ENCODE assay signal across 9 mouse cellular contexts in genomic region chr4:133198337-133199180, GRCm38 (mm10). TPM values are rescaled to one million over a fixed set of nuclear protein-coding genes. Genes with fewer than 3 reads are reported as not detected.
DNase-seq lines count a peak whose midpoint lies in the region; ATAC-seq lines count a peak whose summit lies in the region.
"Had no signal": no experiment of that assay in that cellular context is flagged by ENCODE, and none has a peak within 500 bp of the region (broad histone marks: within the 10 kb centered on the region; RNA-seq: fewer than 3 reads in every experiment).

No protein-coding gene starts in this region.

- 0 out of 2 replicates have a peak, but pooled peaks have one; percentile 10 for ATAC-seq in heart, embryonic 13.5 days (ENCODE audit: extremely low read depth, insufficient number of reproducible peaks, low FRiP score, low TSS enrichment)
- ATAC-seq in embryonic facial prominence, embryonic 14.5 days (ENCODE audit: low read depth), result no peak
- no peak for ATAC-seq in intestine, embryonic 15.5 days
- ATAC-seq in neural tube, embryonic 11.5 days (ENCODE audit: insufficient read depth, low FRiP score, low TSS enrichment), result no peak

- peak overlapping the region; percentile 67 for H3K9ac ChIP-seq in heart, embryonic 13.5 days
- H3K9ac ChIP-seq in embryonic facial prominence, embryonic 14.5 days (ENCODE audit: low read depth, low read length), result no peak overlapping the region
- H3K9ac ChIP-seq in intestine, embryonic 15.5 days, result 0 out of 2 replicates have a peak overlapping the region, but pooled peaks have one; percentile 15
- H3K9ac ChIP-seq in neural tube, embryonic 11.5 days (ENCODE audit: low read length), result peak overlapping the region; percentile 22

- H3K27me3 ChIP-seq in heart, embryonic 13.5 days (replicated peaks), result no peaks in the 10 kb centered on the region
- H3K27me3 ChIP-seq in embryonic facial prominence, embryonic 14.5 days (replicated peaks; ENCODE audit: control insufficient read depth, insufficient read depth, low read length), result no peaks in the 10 kb centered on the region
- no peaks in the 10 kb centered on the region for H3K27me3 ChIP-seq in intestine, embryonic 15.5 days (replicated peaks)
- H3K27me3 ChIP-seq in neural tube, embryonic 11.5 days (ENCODE audit: control insufficient read depth, insufficient read depth, low read length), result no peaks in the 10 kb centered on the region

- peaks cover 68% of the 10 kb centered on the region for H3K4me1 ChIP-seq in heart, embryonic 13.5 days
- peaks cover 50% of the 10 kb centered on the region for H3K4me1 ChIP-seq in embryonic facial prominence, embryonic 14.5 days (ENCODE audit: control insufficient read depth, insufficient read depth, low read length)
- peaks cover 54% of the 10 kb centered on the region for H3K4me1 ChIP-seq in intestine, embryonic 15.5 days (replicated peaks)
- H3K4me1 ChIP-seq in neural tube, embryonic 11.5 days (ENCODE audit: control insufficient read depth, insufficient read depth, low read length), result peaks cover 42% of the 10 kb centered on the region

- H3K4me2 ChIP-seq in heart, embryonic 13.5 days, result peak overlapping the region; percentile 10; the same call in 1 of the 2 replicates
- H3K4me2 ChIP-seq in embryonic facial prominence, embryonic 14.5 days (ENCODE audit: low read depth, low read length), result no peak overlapping the region
- no peak overlapping the region for H3K4me2 ChIP-seq in intestine, embryonic 15.5 days (replicated peaks)
- no peak overlapping the region; the same call in 1 of the 2 replicates for H3K4me2 ChIP-seq in neural tube, embryonic 11.5 days (ENCODE audit: low read depth)

- H3K9me3 ChIP-seq in heart, embryonic 13.5 days, result no peaks in the 10 kb centered on the region
- H3K9me3 ChIP-seq in embryonic facial prominence, embryonic 14.5 days (ENCODE audit: control insufficient read depth, low read length), result no peaks in the 10 kb centered on the region
- no peaks in the 10 kb centered on the region for H3K9me3 ChIP-seq in intestine, embryonic 15.5 days
- H3K9me3 ChIP-seq in neural tube, embryonic 11.5 days (ENCODE audit: control insufficient read depth, low read length), result no peaks in the 10 kb centered on the region

- H3K36me3 ChIP-seq in heart, embryonic 13.5 days, result peaks cover 37% of the 10 kb centered on the region
- peaks cover 37% of the 10 kb centered on the region for H3K36me3 ChIP-seq in embryonic facial prominence, embryonic 14.5 days (ENCODE audit: control insufficient read depth, insufficient read depth, low read length)
- H3K36me3 ChIP-seq in intestine, embryonic 15.5 days, result peaks cover 7% of the 10 kb centered on the region; the same call in 1 of the 2 replicates
- H3K36me3 ChIP-seq in neural tube, embryonic 11.5 days (ENCODE audit: control insufficient read depth, insufficient read depth, low read length), result no peaks in the 10 kb centered on the region; the same call in 1 of the 2 replicates

- 21% methylated on average over 19 of the region's 19 CpGs for WGBS in heart, embryonic 13.5 days
- WGBS in embryonic facial prominence, embryonic 14.5 days, result 27% methylated on average over 18 of the region's 19 CpGs
- 23% methylated on average over 19 of the region's 19 CpGs for WGBS in intestine, embryonic 15.5 days
- 10% methylated on average over 19 of the region's 19 CpGs for WGBS in neural tube, embryonic 11.5 days

- H3K27ac ChIP-seq in heart, embryonic 13.5 days (replicated peaks), result peak overlapping the region; percentile 93
- H3K27ac ChIP-seq in embryonic facial prominence, embryonic 14.5 days (replicated peaks; ENCODE audit: low read depth, low read length), result peak overlapping the region; percentile 77
- H3K27ac ChIP-seq in intestine, embryonic 15.5 days, result peak overlapping the region; percentile 81
- H3K27ac ChIP-seq in neural tube, embryonic 11.5 days (ENCODE audit: low read depth, low read length), result peak overlapping the region; percentile 85

- H3K4me3 ChIP-seq in heart, embryonic 13.5 days, result no peak overlapping the region
- H3K4me3 ChIP-seq in embryonic facial prominence, embryonic 14.5 days (ENCODE audit: low read depth, low read length), result no peak overlapping the region
- H3K4me3 ChIP-seq in intestine, embryonic 15.5 days (replicated peaks), result no peak overlapping the region
- no peak overlapping the region for H3K4me3 ChIP-seq in neural tube, embryonic 11.5 days (ENCODE audit: low read depth, low read length)
- H3K4me3 ChIP-seq: erythroblast, embryonic 14.5 days had no signal

- DNase-seq in heart, adult 9 months (ENCODE audit: low spot score in 2 of 2), result no peak
- peak; percentile 64 for DNase-seq in embryonic facial prominence, embryonic 14.5 days (ENCODE audit: low spot score)
- DNase-seq in neural tube, embryonic 11.5 days (ENCODE audit: low spot score), result peak; percentile 70
- no peak for DNase-seq in thymus, postnatal 4 days
- DNase-seq in cerebellum, adult 9-10 months, result no peak
- no peak for DNase-seq in right cerebral cortex, postnatal 36 days (ENCODE audit: low spot score in 2 of 2)

RNA-seq across cellular contexts. Expression of gene Cd164l2, which starts 13.4 kb away (rescaled TPM):
- 0.56 and 0.57 TPM in 2 replicates for polyA plus RNA-seq in heart, embryonic 13.5 days (2015; fragmentation: Nextera tagmentation; extraction: Ambion mirVana)
- 2.5 and 3.8 TPM in 2 replicates for polyA plus RNA-seq in embryonic facial prominence, embryonic 14.5 days (2014; fragmentation: Nextera tagmentation; extraction: Ambion mirVana)
- polyA plus RNA-seq in intestine, embryonic 15.5 days (2015; fragmentation: Nextera tagmentation; extraction: Ambion mirVana), result 2.7 and 2.8 TPM in 2 replicates
- polyA plus RNA-seq in neural tube, embryonic 11.5 days (2014; fragmentation: Nextera tagmentation; extraction: Ambion mirVana), result 0.32 and 0.62 TPM in 2 replicates
- polyA plus RNA-seq: erythroblast, embryonic 14.5 days had no signal

RNA-seq across cellular contexts. Expression of gene Gpr3, which starts 13.8 kb away (rescaled TPM):
- 0.14 and 0.28 TPM in 2 replicates for polyA plus RNA-seq in heart, embryonic 13.5 days (2015; fragmentation: Nextera tagmentation; extraction: Ambion mirVana)
- 0.18 and 0.19 TPM in 2 replicates for polyA plus RNA-seq in embryonic facial prominence, embryonic 14.5 days (2014; fragmentation: Nextera tagmentation; extraction: Ambion mirVana)
- 0.06 and 0.14 TPM in 2 replicates for polyA plus RNA-seq in intestine, embryonic 15.5 days (2015; fragmentation: Nextera tagmentation; extraction: Ambion mirVana)
- polyA plus RNA-seq in neural tube, embryonic 11.5 days (2014; fragmentation: Nextera tagmentation; extraction: Ambion mirVana), result 0.45 and 0.49 TPM in 2 replicates
- polyA plus RNA-seq: erythroblast, embryonic 14.5 days had no signal

RNA-seq across cellular contexts. Expression of gene Map3k6, which starts 42.1 kb away (rescaled TPM):
- 2.3 and 2.6 TPM in 2 replicates for polyA plus RNA-seq in heart, embryonic 13.5 days (2015; fragmentation: Nextera tagmentation; extraction: Ambion mirVana)
- 6.0 and 7.9 TPM in 2 replicates for polyA plus RNA-seq in embryonic facial prominence, embryonic 14.5 days (2014; fragmentation: Nextera tagmentation; extraction: Ambion mirVana)
- polyA plus RNA-seq in intestine, embryonic 15.5 days (2015; fragmentation: Nextera tagmentation; extraction: Ambion mirVana), result 3.0 and 3.2 TPM in 2 replicates
- polyA plus RNA-seq in neural tube, embryonic 11.5 days (2014; fragmentation: Nextera tagmentation; extraction: Ambion mirVana), result 1.5 and 2.7 TPM in 2 replicates

Comparison
In these comparisons a context has a peak if more than half of its experiments do, and no peak if none do; other contexts are left out.
1. DNase-seq: peak in embryonic facial prominence, embryonic 14.5 days (single experiment) and neural tube, embryonic 11.5 days (single experiment); none in heart, adult 9 months (0 of 2), thymus, postnatal 4 days (single experiment), cerebellum, adult 9-10 months (single experiment) and right cerebral cortex, postnatal 36 days (0 of 2).
2. Peak in every context shown above with its lines, with median percentiles within 50 percentile points of each other: H3K27ac ChIP-seq.